Mouse (Mus musculus): ENCODE measurements at regions not wholly inside any gene's neighbourhood (a gene's known extent, or its start where the extent isn't known, plus 50 kb on each side); places are given as distances from the start of the nearest gene placed in this dataset.
"Not testable (repeated sequence)": the region's sequence is repeated elsewhere in the genome, so short reads cannot be mapped to it uniquely, and the experiment has no call there.

DNA sequence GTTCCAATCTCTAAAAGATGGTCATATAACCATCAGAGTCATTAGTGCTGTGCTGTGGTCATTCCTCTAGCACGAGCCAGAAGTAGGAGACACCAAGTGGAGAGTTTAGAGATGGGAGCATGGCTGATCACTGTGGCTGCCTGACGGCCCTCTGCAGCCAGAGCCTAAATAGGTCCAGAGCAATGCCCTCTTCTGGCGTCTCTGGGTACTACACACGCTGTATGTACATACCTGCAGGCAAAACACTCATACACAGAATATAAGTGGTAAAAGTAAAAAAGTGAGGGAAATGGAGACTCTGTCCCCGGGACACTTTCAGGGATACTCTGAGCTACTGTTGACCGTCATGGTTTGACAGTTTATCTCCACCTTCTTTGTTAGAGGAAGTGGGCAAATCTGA, 91.4 kb downstream of the Gm21738 start:
- peaks cover 10% of the 10 kb centered on the region; the same call in 1 of the 2 replicates for H3K9me3 ChIP-seq (ENCODE audit: control insufficient read depth, low read length)
- no peak for DNase-seq (ENCODE audit: low spot score)
- H3K9ac ChIP-seq (ENCODE audit: low read length): no peak overlapping the region
- WGBS: 85% methylated on average over 6 of the region's 6 CpGs
- no peak overlapping the region for H3K4me2 ChIP-seq (ENCODE audit: low read depth, severe bottlenecking)
- no peaks in the 10 kb centered on the region for H3K27me3 ChIP-seq (ENCODE audit: control insufficient read depth, insufficient read depth, low read length)
- ATAC-seq (ENCODE audit: insufficient number of reproducible peaks, low FRiP score, low TSS enrichment, low read depth): no peak
- no peak overlapping the region for H3K27ac ChIP-seq (replicated peaks; ENCODE audit: low read depth, low read length)
- H3K4me3 ChIP-seq (ENCODE audit: low read depth, low read length): no peak overlapping the region
- H3K36me3 ChIP-seq (ENCODE audit: control insufficient read depth, insufficient read depth, low read length): no peaks in the 10 kb centered on the region
- no peaks in the 10 kb centered on the region for H3K4me1 ChIP-seq (ENCODE audit: control insufficient read depth, insufficient read depth, low read length)

DNA sequence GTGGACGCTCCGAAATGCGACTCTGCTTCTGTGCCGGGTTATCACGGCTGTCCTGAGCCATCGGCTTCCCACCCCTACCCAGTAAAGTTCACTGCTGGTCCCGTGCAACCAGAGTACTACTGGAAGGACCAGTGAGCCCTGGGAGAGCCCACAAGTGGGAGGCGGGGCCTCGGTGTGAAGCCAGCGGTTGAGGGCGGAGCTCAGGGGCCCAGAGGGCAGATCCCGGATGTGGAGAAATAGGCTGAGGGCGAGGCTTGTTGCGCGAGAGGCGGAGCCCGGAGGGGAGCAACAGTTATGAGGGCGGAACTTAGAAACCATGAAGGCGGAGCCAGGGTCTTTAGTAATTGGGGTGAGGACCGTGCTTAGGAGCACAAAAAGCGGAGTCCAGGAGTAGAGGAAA, 107.1 kb downstream of the Gm21738 start:
- Histone ChIP-seq H3K9ac (ENCODE audit: low read length) (no peak overlapping the region), H3K4me3 (ENCODE audit: low read depth, low read length) (no peak overlapping the region), H3K9me3 (ENCODE audit: control insufficient read depth, low read length) (peaks cover 10% of the 10 kb centered on the region; the same call in 1 of the 2 replicates), H3K36me3 (ENCODE audit: control insufficient read depth, insufficient read depth, low read length) (no peaks in the 10 kb centered on the region), H3K4me1 (ENCODE audit: control insufficient read depth, insufficient read depth, low read length) (no peaks in the 10 kb centered on the region), H3K27ac (replicated peaks; ENCODE audit: low read depth, low read length) (no peak overlapping the region), H3K27me3 (ENCODE audit: control insufficient read depth, insufficient read depth, low read length) (no peaks in the 10 kb centered on the region), H3K4me2 (ENCODE audit: low read depth, severe bottlenecking) (no peak overlapping the region)
- WGBS: 75% methylated on average over 21 of the region's 21 CpGs
- no peak for ATAC-seq (ENCODE audit: insufficient number of reproducible peaks, low FRiP score, low TSS enrichment, low read depth)
- DNase-seq (ENCODE audit: low spot score): no peak

DNA sequence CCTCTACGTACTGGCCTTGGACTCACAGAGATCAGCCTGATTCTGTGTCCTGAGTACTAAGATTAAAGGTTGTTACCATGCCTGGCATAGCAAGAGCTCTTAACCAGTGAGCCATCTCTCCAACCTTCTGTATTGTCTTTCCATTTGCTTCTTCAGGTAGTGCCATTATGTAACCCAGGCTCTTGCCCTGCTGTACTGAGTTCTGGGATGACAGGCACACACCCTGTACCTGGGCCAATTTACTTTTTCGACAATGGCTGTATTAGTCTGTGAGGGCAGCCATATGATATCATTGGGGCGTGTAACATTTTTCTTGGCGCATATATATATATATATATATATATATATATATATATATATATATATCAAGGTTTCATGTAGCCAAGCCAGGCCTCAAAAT, 115.9 kb downstream of the Gm21738 start:
- H3K9ac ChIP-seq (ENCODE audit: low read length); H3K27ac ChIP-seq (replicated peaks; ENCODE audit: low read depth, low read length); DNase-seq (ENCODE audit: low spot score); H3K4me3 ChIP-seq (ENCODE audit: low read depth, low read length); H3K36me3 ChIP-seq (ENCODE audit: control insufficient read depth, insufficient read depth, low read length); H3K4me1 ChIP-seq (ENCODE audit: control insufficient read depth, insufficient read depth, low read length); H3K27me3 ChIP-seq (ENCODE audit: control insufficient read depth, insufficient read depth, low read length); H3K4me2 ChIP-seq (ENCODE audit: low read depth, severe bottlenecking); H3K9me3 ChIP-seq (ENCODE audit: control insufficient read depth, low read length): not testable (repeated sequence)
- WGBS: 57% methylated on average over 4 of the region's 4 CpGs
- 0 out of 2 replicates have a peak, but pooled peaks have one; percentile 47 for ATAC-seq (ENCODE audit: insufficient number of reproducible peaks, low FRiP score, low TSS enrichment, low read depth)

DNA sequence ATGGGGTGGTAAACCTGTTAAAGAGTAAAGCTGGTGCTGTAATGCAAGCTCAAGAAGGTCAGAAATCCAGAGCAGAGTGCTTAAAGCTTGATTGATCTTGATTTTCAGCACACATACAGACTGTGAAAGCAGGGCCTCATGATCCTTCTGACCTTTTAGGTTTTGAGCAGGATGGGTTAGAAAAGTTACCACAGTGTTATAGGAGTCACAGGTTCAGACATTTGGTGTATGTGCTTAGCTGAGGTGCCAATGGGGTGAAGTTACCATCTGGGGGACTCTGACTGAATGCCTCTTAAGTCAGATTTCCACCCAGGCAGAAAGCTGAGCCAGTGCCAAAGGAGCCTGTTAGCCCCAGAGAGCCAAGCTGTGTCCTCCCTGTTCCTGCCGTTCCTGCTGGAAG, 139.6 kb downstream of the Gm21738 start:
- Histone ChIP-seq H3K9me3 (ENCODE audit: control insufficient read depth, low read length) (peaks cover 3% of the 10 kb centered on the region; the same call in 1 of the 2 replicates), H3K27me3 (ENCODE audit: control insufficient read depth, insufficient read depth, low read length) (no peaks in the 10 kb centered on the region), H3K27ac (replicated peaks; ENCODE audit: low read depth, low read length) (no peak overlapping the region), H3K4me2 (ENCODE audit: low read depth, severe bottlenecking) (no peak overlapping the region), H3K9ac (ENCODE audit: low read length) (no peak overlapping the region), H3K4me3 (ENCODE audit: low read depth, low read length) (no peak overlapping the region), H3K36me3 (ENCODE audit: control insufficient read depth, insufficient read depth, low read length) (no peaks in the 10 kb centered on the region), H3K4me1 (ENCODE audit: control insufficient read depth, insufficient read depth, low read length) (no peaks in the 10 kb centered on the region)
- 94% methylated on average over 1 of the region's 1 CpGs for WGBS
- DNase-seq (ENCODE audit: low spot score) (no peak), ATAC-seq (ENCODE audit: insufficient number of reproducible peaks, low FRiP score, low TSS enrichment, low read depth) (no peak)

DNA sequence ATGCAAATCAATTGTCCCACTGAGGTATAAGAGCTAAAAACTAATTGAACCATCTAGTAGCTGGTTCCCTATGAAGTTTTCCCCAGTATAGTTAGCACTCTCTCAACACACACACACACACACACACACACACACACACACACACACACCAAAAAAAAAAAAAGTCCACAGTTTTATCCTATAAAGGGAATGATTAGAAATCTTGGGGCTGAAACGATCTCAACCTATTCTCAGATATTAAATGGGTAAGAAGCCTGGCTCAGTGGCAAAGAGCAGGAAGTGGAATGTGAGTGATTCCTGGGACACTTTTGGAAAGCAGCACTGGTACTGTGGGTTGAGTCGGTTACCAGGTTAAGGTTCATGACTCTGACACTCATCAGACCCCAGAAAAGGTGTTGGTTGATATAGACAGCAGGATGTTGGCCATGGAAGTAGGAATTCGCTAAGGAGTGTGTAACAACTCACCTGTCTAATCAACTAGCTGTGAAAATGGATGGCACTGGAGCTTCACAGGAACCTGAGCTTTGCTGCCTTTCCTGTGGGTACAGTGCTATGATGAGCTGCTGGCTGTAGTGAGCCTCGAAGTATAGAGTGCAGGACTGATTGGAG, 140.8 kb downstream of the Gm21738 start:
- Histone ChIP-seq H3K4me3 (ENCODE audit: low read depth, low read length) (no peak overlapping the region), H3K4me1 (ENCODE audit: control insufficient read depth, insufficient read depth, low read length) (no peaks in the 10 kb centered on the region), H3K9ac (ENCODE audit: low read length) (no peak overlapping the region), H3K9me3 (ENCODE audit: control insufficient read depth, low read length) (peaks cover 3% of the 10 kb centered on the region; the same call in 1 of the 2 replicates), H3K4me2 (ENCODE audit: low read depth, severe bottlenecking) (no peak overlapping the region), H3K27ac (replicated peaks; ENCODE audit: low read depth, low read length) (no peak overlapping the region), H3K27me3 (ENCODE audit: control insufficient read depth, insufficient read depth, low read length) (no peaks in the 10 kb centered on the region), H3K36me3 (ENCODE audit: control insufficient read depth, insufficient read depth, low read length) (no peaks in the 10 kb centered on the region)
- 66% methylated on average over 4 of the region's 4 CpGs for WGBS
- ATAC-seq (ENCODE audit: insufficient number of reproducible peaks, low FRiP score, low TSS enrichment, low read depth): peak; percentile 77
- DNase-seq (ENCODE audit: low spot score): peak; percentile 98

All from limb, embryonic 11.5 days (tissue).